Comparison of ENCODE assay signal across 19 mouse cellular contexts in the genomic region with DNA sequence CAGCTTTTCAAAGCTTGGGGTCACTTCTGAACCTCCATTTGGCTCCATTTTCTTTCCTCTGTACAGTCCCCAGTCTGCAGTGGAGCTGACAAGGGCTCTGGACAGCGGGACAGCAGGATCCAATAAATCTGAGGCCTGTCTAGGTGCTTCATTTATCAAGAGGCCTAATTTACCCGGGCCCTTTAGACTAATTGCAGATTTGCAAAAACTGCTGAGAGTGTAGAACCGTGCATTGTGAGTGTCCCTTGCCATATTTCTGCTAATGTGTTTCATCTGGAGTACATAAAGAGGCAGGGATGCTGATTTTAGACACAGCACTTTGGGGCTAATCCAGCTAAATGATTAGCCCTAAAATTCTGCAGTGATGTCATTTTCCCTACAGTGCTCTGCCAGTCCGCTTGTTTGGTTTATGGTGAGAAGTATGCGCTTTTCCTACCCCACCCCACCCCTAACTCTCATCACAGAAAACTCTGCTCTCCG.
DNase-seq lines count a peak whose midpoint lies in the region; ATAC-seq and TF ChIP-seq lines count a peak whose summit lies in the region.
"Had no signal": no experiment of that assay in that cellular context is flagged by ENCODE, and none has a peak within 500 bp of the region (broad histone marks: within the 10 kb centered on the region; RNA-seq: fewer than 3 reads in every experiment).

No protein-coding gene starts in this region.

- H3K4me1 ChIP-seq in forebrain, postnatal 0 days (ENCODE audit: insufficient read depth): no peaks in the 10 kb centered on the region
- no peaks in the 10 kb centered on the region for H3K4me1 ChIP-seq in forebrain, embryonic 15.5 days
- H3K4me1 ChIP-seq in midbrain, postnatal 0 days (ENCODE audit: insufficient read depth, low read length): no peaks in the 10 kb centered on the region
- no peaks in the 10 kb centered on the region for H3K4me1 ChIP-seq in midbrain, embryonic 15.5 days
- 0 out of 2 replicates have a peak, but pooled peaks cover 7% of the 10 kb centered on the region for H3K4me1 ChIP-seq in hindbrain, embryonic 16.5 days (ENCODE audit: control insufficient read depth, insufficient read depth, low read depth, low read length)
- H3K4me1 ChIP-seq in neural tube, embryonic 15.5 days: peaks cover 23% of the 10 kb centered on the region

- no peak overlapping the region for H3K4me2 ChIP-seq in forebrain, postnatal 0 days (ENCODE audit: low read depth)
- H3K4me2 ChIP-seq in forebrain, embryonic 15.5 days (replicated peaks): no peak overlapping the region
- H3K4me2 ChIP-seq in midbrain, postnatal 0 days (ENCODE audit: low read depth, low read length, poor library complexity, severe bottlenecking): no peak overlapping the region
- no peak overlapping the region for H3K4me2 ChIP-seq in midbrain, embryonic 15.5 days
- H3K4me2 ChIP-seq in hindbrain, embryonic 16.5 days (ENCODE audit: low read length): no peak overlapping the region
- H3K4me2 ChIP-seq in neural tube, embryonic 15.5 days: no peak overlapping the region

- no peak overlapping the region for H3K9ac ChIP-seq in forebrain, postnatal 0 days
- no peak overlapping the region for H3K9ac ChIP-seq in forebrain, embryonic 15.5 days (replicated peaks)
- H3K9ac ChIP-seq in midbrain, postnatal 0 days (replicated peaks; ENCODE audit: low read length, poor library complexity, severe bottlenecking): no peak overlapping the region
- H3K9ac ChIP-seq in midbrain, embryonic 15.5 days: no peak overlapping the region
- H3K9ac ChIP-seq in hindbrain, embryonic 16.5 days (ENCODE audit: low read depth, low read length): no peak overlapping the region
- H3K9ac ChIP-seq in neural tube, embryonic 15.5 days (replicated peaks): no peak overlapping the region

- no peak overlapping the region for H3K4me3 ChIP-seq in forebrain, postnatal 0 days (ENCODE audit: low read depth, low read length)
- no peak overlapping the region for H3K4me3 ChIP-seq in forebrain, embryonic 15.5 days
- H3K4me3 ChIP-seq in midbrain, postnatal 0 days (ENCODE audit: low read depth, low read length): no peak overlapping the region
- H3K4me3 ChIP-seq in midbrain, embryonic 15.5 days: no peak overlapping the region
- H3K4me3 ChIP-seq in hindbrain, embryonic 16.5 days (ENCODE audit: low read length): no peak overlapping the region
- no peak overlapping the region for H3K4me3 ChIP-seq in neural tube, embryonic 15.5 days (replicated peaks)

- no peaks in the 10 kb centered on the region for H3K36me3 ChIP-seq in forebrain, postnatal 0 days (ENCODE audit: insufficient read depth)
- H3K36me3 ChIP-seq in forebrain, embryonic 15.5 days: no peaks in the 10 kb centered on the region
- H3K36me3 ChIP-seq in midbrain, postnatal 0 days (ENCODE audit: insufficient read depth, low read length): no peaks in the 10 kb centered on the region
- no peaks in the 10 kb centered on the region for H3K36me3 ChIP-seq in midbrain, embryonic 15.5 days (replicated peaks)
- no peaks in the 10 kb centered on the region for H3K36me3 ChIP-seq in hindbrain, embryonic 16.5 days (ENCODE audit: control insufficient read depth, insufficient read depth, low read length)
- H3K36me3 ChIP-seq in neural tube, embryonic 15.5 days: no peaks in the 10 kb centered on the region

- H3K27me3 ChIP-seq in forebrain, postnatal 0 days (ENCODE audit: insufficient read depth, low read length): no peaks in the 10 kb centered on the region
- no peaks in the 10 kb centered on the region for H3K27me3 ChIP-seq in forebrain, embryonic 15.5 days
- H3K27me3 ChIP-seq in midbrain, postnatal 0 days (ENCODE audit: insufficient read depth, low read length): no peaks in the 10 kb centered on the region
- H3K27me3 ChIP-seq in midbrain, embryonic 15.5 days (replicated peaks): no peaks in the 10 kb centered on the region
- no peaks in the 10 kb centered on the region for H3K27me3 ChIP-seq in hindbrain, embryonic 16.5 days (replicated peaks; ENCODE audit: control insufficient read depth, insufficient read depth, low read length)
- no peaks in the 10 kb centered on the region for H3K27me3 ChIP-seq in neural tube, embryonic 15.5 days (replicated peaks)

- 31% methylated on average over 6 of the region's 6 CpGs for WGBS in forebrain, postnatal 0 days
- WGBS in forebrain, embryonic 15.5 days: 36% methylated on average over 6 of the region's 6 CpGs
- WGBS in midbrain, postnatal 0 days: 72% methylated on average over 6 of the region's 6 CpGs
- 66% methylated on average over 6 of the region's 6 CpGs for WGBS in midbrain, embryonic 15.5 days
- WGBS in hindbrain, embryonic 16.5 days: 49% methylated on average over 6 of the region's 6 CpGs
- WGBS in neural tube, embryonic 15.5 days: 21% methylated on average over 6 of the region's 6 CpGs

- no peak for ATAC-seq in forebrain, postnatal 0 days
- ATAC-seq in forebrain, embryonic 15.5 days (replicated peaks): no peak
- no peak for ATAC-seq in midbrain, postnatal 0 days (ENCODE audit: low FRiP score)
- no peak for ATAC-seq in midbrain, embryonic 15.5 days (replicated peaks)
- ATAC-seq in hindbrain, embryonic 16.5 days: peak; percentile 77
- ATAC-seq in neural tube, embryonic 15.5 days (ENCODE audit: low FRiP score): peak; percentile 77
- ATAC-seq: forebrain, embryonic 16.5 days had no signal

- no peaks in the 10 kb centered on the region for H3K9me3 ChIP-seq in forebrain, postnatal 0 days (ENCODE audit: low read length)
- no peaks in the 10 kb centered on the region for H3K9me3 ChIP-seq in forebrain, embryonic 15.5 days
- no peaks in the 10 kb centered on the region for H3K9me3 ChIP-seq in midbrain, postnatal 0 days (ENCODE audit: low read length)
- H3K9me3 ChIP-seq in midbrain, embryonic 15.5 days: no peaks in the 10 kb centered on the region
- no peaks in the 10 kb centered on the region for H3K9me3 ChIP-seq in hindbrain, embryonic 16.5 days (ENCODE audit: control insufficient read depth, low read length)
- no peaks in the 10 kb centered on the region for H3K9me3 ChIP-seq in neural tube, embryonic 15.5 days (replicated peaks)

- peak; percentile 4 for DNase-seq in forebrain, postnatal 0 days
- peak; percentile 20 for DNase-seq in midbrain, postnatal 0 days (ENCODE audit: low spot score)
- no peak for DNase-seq in adrenal gland, postnatal 25 days
- DNase-seq in gastrocnemius, adult 8-10 months (ENCODE audit: low spot score in 2 of 2): no peak
- DNase-seq: adrenal gland, postnatal 14 days; cerebellum, adult 11-12 months; heart, adult 18-20 months; kidney, adult 9 months; layer of hippocampus, adult 9-11 months; liver; lung, postnatal 4 days; midbrain, embryonic 14.5 days; right cerebral cortex, adult 18-20 months; thymus, postnatal 36 days had no signal

- H3K27ac ChIP-seq in forebrain, postnatal 0 days (ENCODE audit: low read depth, low read length): no peak overlapping the region
- H3K27ac ChIP-seq in forebrain, embryonic 15.5 days (replicated peaks): no peak overlapping the region
- no peak overlapping the region for H3K27ac ChIP-seq in midbrain, postnatal 0 days (ENCODE audit: low read depth, low read length)
- no peak overlapping the region for H3K27ac ChIP-seq in midbrain, embryonic 15.5 days
- no peak overlapping the region for H3K27ac ChIP-seq in hindbrain, embryonic 16.5 days (ENCODE audit: low read depth, low read length)
- H3K27ac ChIP-seq in neural tube, embryonic 15.5 days (replicated peaks): peak overlapping the region; percentile 42; the same call in 1 of the 2 replicates

- no peak for TF ChIP-seq CTCF in forebrain, postnatal 0 days (IDR thresholded peaks at IDR 0.05; ENCODE audit: low read depth)
- no peak for TF ChIP-seq CTCF in midbrain, postnatal 0 days (IDR thresholded peaks at IDR 0.05)

Comparison
In these comparisons a context has a peak if more than half of its experiments do, and no peak if none do; other contexts are left out.
1. ATAC-seq: peak in hindbrain, embryonic 16.5 days (single experiment) and neural tube, embryonic 15.5 days (single experiment); none in forebrain, postnatal 0 days (single experiment), forebrain, embryonic 15.5 days (single experiment), midbrain, postnatal 0 days (single experiment) and midbrain, embryonic 15.5 days (single experiment).
2. DNase-seq: peak in forebrain, postnatal 0 days (single experiment) and midbrain, postnatal 0 days (single experiment); none in adrenal gland, postnatal 25 days (single experiment) and gastrocnemius, adult 8-10 months (0 of 2).